Mouse (Mus musculus) midbrain, embryonic 16.5 days (tissue): Measurements from ENCODE around the gene Ppp2r2d. TPM values are rescaled to one million over a fixed set of nuclear protein-coding genes. Genes with fewer than 3 reads are reported as not detected.

Experiments
- ATAC-seq: fragments of 200-750 bp; cut with Nextera tagmentation; 2 replicates; pipeline ENCODE4 v1.8.0; 2017; ENCODE audit warnings: moderate TSS enrichment
- H3K27ac ChIP-seq: fragments of 300-500 bp; sonication (generic); 2 replicates; pipeline ENCODE4 v1.5.1; 2014; ENCODE audit warnings: mild to moderate bottlenecking, low read length, mixed read lengths
- H3K27me3 ChIP-seq: fragments of 300-500 bp; sonication (generic); 2 replicates; pipeline ENCODE4 v1.6.1; 2014; ENCODE audit warnings: low read depth, low read length, mixed read lengths; ENCODE audit not compliant: control insufficient read depth, insufficient read depth
- H3K36me3 ChIP-seq: fragments of 300-500 bp; sonication (generic); 2 replicates; pipeline ENCODE4 v1.6.1; 2014; ENCODE audit warnings: mild to moderate bottlenecking, low read length, moderate library complexity, mixed read lengths; ENCODE audit not compliant: control insufficient read depth, insufficient read depth
- H3K4me1 ChIP-seq: fragments of 300-500 bp; sonication (generic); 2 replicates; pipeline ENCODE4 v1.6.1; 2014; ENCODE audit warnings: mild to moderate bottlenecking, low read length, mixed read lengths; ENCODE audit not compliant: control insufficient read depth, insufficient read depth
- H3K4me2 ChIP-seq: fragments of 300-500 bp; sonication (generic); 2 replicates; pipeline ENCODE4 v1.6.1; 2014; ENCODE audit warnings: mild to moderate bottlenecking, low read length, mixed read lengths
- H3K4me3 ChIP-seq: fragments of 300-500 bp; sonication (generic); 2 replicates; pipeline ENCODE4 v1.5.1; 2014; ENCODE audit warnings: low read depth, mild to moderate bottlenecking, low read length, moderate library complexity, mixed read lengths
- H3K9ac ChIP-seq: fragments of 300-500 bp; sonication (generic); 2 replicates; pipeline ENCODE4 v1.6.1; 2014; ENCODE audit warnings: low read depth, low read length, mixed read lengths
- H3K9me3 ChIP-seq: fragments of 300-500 bp; sonication (generic); replicated peaks from 2 replicates; pipeline ENCODE4 v1.6.1; 2014; ENCODE audit warnings: mild to moderate bottlenecking, low read length, mixed read lengths; ENCODE audit not compliant: control insufficient read depth, poor library complexity, severe bottlenecking
- WGBS: fragments of 180-500 bp; shearing (Covaris S2); extraction: QIAGEN DNeasy Blood & Tissue Kit; methylation state at CpG from one replicate; pipeline ENCODE4 v1.1.7; 2014; 5-methylcytosine and 5-hydroxymethylcytosine counted together
- polyA plus RNA-seq: library from polyadenylated mRNA; unstranded; fragments of >200 nt; fragmentation: Nextera tagmentation; extraction: Ambion mirVana; gene quantifications from 2 replicates; pipeline ENCODE4 v1.2.1, GENCODE M21; 2015

Ppp2r2d gene
- polyA plus RNA-seq, 1 experiment from 2014 or later, result 85.3 TPM

DNA sequence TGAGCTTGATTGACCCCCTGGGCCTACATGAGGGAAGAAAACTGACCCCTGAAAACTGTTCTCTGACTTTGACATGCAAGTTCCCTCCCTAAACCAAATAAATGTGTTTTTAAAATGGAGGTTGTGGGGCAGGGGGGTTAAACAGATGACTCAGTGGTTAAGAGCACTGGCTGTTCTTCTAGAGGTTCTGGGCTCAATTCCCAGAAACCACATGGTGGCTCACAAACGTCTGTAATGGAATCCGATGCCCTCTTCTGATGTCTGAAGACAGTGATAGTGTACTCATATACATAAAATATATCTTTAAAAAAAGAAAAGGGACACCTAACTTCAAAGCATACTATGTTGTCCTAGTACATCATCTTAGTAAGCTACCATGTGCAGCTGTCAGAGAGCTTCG lies 29.2 kb downstream of the Ppp2r2d start:
- H3K4me1 ChIP-seq, result no peaks in the 10 kb centered on the region
- no peak overlapping the region for H3K4me2 ChIP-seq
- H3K27me3 ChIP-seq, result no peaks in the 10 kb centered on the region
- ATAC-seq, result no peak
- no peaks in the 10 kb centered on the region for H3K9me3 ChIP-seq
- H3K4me3 ChIP-seq, result no peak overlapping the region
- H3K27ac ChIP-seq, result no peak overlapping the region
- H3K9ac ChIP-seq, result no peak overlapping the region
- 83% methylated on average over 3 of the region's 3 CpGs for WGBS
- H3K36me3 ChIP-seq, result peaks cover 57% of the 10 kb centered on the region

DNA sequence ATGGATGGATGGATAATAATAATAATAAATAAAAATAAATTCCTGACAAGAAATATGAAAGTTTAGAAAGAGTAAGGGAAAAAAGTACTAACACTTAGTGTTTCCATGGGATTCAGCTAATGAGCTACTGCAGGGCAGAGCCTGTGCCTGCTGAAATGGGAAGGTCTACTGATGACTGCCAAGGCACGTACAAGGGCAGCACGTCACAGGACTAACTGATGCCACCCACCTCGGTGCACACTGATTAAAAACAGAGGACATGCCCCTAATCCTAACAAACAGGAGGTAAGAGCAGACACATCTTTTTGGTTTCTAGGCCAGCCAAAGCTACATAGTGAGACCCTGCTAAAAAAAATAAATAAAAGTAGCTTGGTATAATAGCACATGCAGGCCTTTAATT lies 37.8 kb downstream of the Ppp2r2d start:
- H3K27me3 ChIP-seq, result no peaks in the 10 kb centered on the region
- no peak overlapping the region for H3K27ac ChIP-seq
- H3K4me1 ChIP-seq, result no peaks in the 10 kb centered on the region
- H3K36me3 ChIP-seq, result peaks cover 6% of the 10 kb centered on the region
- no peaks in the 10 kb centered on the region for H3K9me3 ChIP-seq
- no peak for ATAC-seq
- H3K4me3 ChIP-seq, result no peak overlapping the region
- H3K4me2 ChIP-seq, result no peak overlapping the region
- no peak overlapping the region for H3K9ac ChIP-seq
- 94% methylated on average over 3 of the region's 3 CpGs for WGBS

DNA sequence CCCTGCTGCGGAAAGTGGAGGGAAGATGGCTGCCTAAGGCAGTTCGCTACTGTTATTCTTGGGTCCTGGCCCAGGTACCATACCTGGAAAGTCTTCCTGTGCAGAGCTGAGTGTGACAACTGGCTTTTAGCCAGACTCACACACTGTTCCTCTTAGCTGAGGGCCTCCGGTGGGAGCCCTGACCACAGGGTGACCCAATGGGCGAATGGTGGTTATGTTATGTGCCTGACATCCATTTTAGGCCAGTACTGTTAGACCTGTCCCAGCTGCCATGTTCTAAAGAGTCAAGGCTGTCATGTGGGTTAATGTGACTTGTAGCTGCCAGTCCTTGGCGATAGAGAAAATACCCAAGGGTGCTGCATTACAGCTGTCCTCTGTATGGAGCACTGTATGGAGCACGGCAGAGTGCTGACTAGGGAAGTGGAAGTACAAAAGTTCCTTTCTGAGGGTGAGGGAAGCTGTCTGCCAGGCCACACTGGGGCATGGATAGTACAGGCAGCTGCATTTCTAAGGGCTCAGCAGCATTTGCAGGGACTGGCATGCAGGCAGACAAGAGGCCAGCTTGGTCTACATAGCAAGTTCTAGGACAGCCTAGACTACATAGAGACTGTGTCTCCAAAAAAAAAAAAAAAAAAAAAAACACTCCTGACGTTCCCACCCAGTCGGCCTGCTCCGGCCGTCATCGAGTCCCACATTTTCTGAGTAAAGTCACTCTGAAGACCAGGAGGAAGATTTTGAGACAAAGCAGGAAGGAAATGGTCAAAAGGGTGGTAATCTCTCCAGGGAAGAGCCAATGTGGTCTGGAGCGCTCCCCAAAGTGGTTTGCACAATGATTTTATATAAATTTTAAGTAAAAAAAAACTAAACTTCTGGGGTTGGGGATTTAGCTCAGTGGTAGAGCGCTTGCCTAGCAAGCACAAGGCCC lies 39.7 kb downstream of the Ppp2r2d start:
- 85% methylated on average over 12 of the region's 13 CpGs for WGBS
- no peaks in the 10 kb centered on the region for H3K27me3 ChIP-seq

DNA sequence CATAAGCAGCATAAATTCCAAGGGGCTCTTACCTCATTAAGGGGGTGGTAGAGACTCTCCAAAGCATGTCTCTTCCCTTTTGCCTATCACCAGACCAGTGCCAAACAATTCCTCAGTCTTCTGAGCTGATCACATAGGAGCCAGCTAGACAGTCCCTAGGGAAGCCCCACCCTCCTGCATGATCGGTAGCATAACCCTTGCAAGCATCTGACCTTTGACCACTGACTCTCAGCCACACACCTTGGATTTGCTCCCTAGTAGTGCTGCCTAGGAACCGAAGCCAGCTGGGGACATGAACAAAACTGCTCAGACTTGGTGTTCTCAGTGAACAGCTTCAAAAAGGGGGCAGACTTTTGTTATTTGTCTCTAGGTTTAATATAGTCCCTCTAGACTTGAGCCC lies 52.2 kb downstream of the Ppp2r2d start:
- Histone ChIP-seq H3K36me3 (peaks cover 9% of the 10 kb centered on the region; the same call in 1 of the 2 replicates), H3K9ac (no peak overlapping the region), H3K27ac (no peak overlapping the region), H3K4me3 (no peak overlapping the region), H3K4me1 (no peaks in the 10 kb centered on the region), H3K9me3 (no peaks in the 10 kb centered on the region), H3K27me3 (no peaks in the 10 kb centered on the region), H3K4me2 (no peak overlapping the region)
- no peak for ATAC-seq
- 65% methylated on average over 2 of the region's 2 CpGs for WGBS

More for the DNA sequence above, 39.7 kb downstream of the Ppp2r2d start:
- no peak for ATAC-seq
- Histone ChIP-seq H3K9me3 (no peaks in the 10 kb centered on the region), H3K4me2 (no peak overlapping the region), H3K36me3 (no peaks in the 10 kb centered on the region; the same call in 1 of the 2 replicates), H3K27ac (no peak overlapping the region), H3K4me1 (no peaks in the 10 kb centered on the region), H3K9ac (no peak overlapping the region), H3K4me3 (no peak overlapping the region)

DNA sequence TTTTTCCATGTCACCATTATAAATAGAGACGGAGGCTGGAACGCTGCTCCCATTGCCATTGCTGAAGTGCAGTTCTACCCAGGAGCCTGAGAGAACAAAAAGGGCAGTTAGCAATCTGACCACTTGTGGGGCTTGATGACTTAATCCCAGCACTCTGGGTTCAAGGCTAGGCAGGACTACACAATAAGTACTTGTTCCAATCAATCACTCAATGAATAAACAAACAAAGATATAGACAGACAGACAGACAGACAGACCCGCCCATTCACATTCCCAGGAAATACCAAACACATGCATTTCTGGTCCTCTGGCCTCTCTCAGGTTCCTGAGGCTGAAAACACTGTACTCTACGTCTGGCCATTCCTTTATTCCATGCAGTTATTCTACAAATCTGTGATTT lies 52.9 kb downstream of the Ppp2r2d start:
- ATAC-seq, result no peak
- Histone ChIP-seq H3K9ac (no peak overlapping the region), H3K4me1 (no peaks in the 10 kb centered on the region), H3K27ac (no peak overlapping the region), H3K36me3 (peaks cover 7% of the 10 kb centered on the region; the same call in 1 of the 2 replicates), H3K4me2 (no peak overlapping the region), H3K27me3 (no peaks in the 10 kb centered on the region), H3K9me3 (no peaks in the 10 kb centered on the region), H3K4me3 (no peak overlapping the region)
- 82% methylated on average over 4 of the region's 4 CpGs for WGBS

DNA sequence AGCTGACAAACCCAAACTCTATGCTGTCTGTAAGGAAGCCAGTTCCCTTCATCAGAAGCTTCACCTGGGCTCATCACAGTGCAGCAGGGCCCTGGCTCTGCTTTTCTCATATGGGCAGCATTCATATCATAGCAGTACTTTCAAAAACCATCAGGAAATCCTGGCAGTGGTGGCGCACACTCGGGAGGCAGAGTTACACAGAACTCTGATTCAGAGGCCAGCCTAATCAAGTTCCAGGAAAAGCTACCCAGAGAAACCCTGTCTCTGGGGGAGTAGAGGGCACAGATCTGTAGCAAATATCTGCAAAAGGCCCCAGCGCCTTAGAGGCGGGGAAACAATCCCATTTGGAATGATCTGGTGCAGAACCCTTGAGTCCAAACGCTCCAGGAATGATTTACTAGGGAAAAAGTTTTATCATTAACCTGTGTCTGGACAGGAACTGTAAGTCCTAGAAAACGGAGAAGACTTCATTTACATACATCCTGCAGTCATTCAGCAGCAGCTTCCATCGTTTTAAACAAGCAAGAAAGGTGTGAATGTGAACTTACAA lies 58.1 kb downstream of the Ppp2r2d start:
- no peaks in the 10 kb centered on the region for H3K36me3 ChIP-seq
- H3K27me3 ChIP-seq, result no peaks in the 10 kb centered on the region
- H3K9me3 ChIP-seq, result no peaks in the 10 kb centered on the region
- no peak overlapping the region for H3K4me3 ChIP-seq
- no peak overlapping the region for H3K4me2 ChIP-seq
- no peak overlapping the region for H3K9ac ChIP-seq
- WGBS, result 85% methylated on average over 7 of the region's 7 CpGs
- H3K27ac ChIP-seq, result no peak overlapping the region
- H3K4me1 ChIP-seq, result peaks cover 16% of the 10 kb centered on the region
- no peak for ATAC-seq

DNA sequence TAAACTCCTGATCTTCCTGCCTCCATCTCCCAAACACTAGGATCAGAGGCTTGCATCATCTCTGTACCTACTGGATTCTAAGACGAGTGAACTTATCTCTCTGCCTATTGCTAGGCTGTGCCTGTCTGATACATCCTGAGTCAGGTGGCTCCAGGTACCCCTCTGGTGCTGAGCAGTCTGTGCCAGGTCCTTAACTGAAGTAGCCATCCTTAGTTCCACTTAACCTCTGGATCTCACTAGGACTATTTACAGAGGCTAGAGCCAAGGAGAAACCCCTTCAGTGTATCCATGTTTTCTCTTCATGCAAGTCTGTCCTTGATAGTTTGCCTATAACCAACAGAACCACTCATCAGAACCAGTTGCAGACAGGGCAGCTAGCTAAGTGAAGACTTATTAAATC lies 60.6 kb downstream of the Ppp2r2d start:
- Histone ChIP-seq H3K9me3 (no peaks in the 10 kb centered on the region), H3K27me3 (no peaks in the 10 kb centered on the region), H3K27ac (no peak overlapping the region), H3K4me1 (peaks cover 19% of the 10 kb centered on the region), H3K4me3 (no peak overlapping the region; the same call in 1 of the 2 replicates), H3K4me2 (peak overlapping the region; percentile 49), H3K9ac (peak overlapping the region; percentile 7; the same call in 1 of the 2 replicates), H3K36me3 (no peaks in the 10 kb centered on the region)
- 85% methylated on average over 1 of the region's 1 CpGs for WGBS
- no peak for ATAC-seq

DNA sequence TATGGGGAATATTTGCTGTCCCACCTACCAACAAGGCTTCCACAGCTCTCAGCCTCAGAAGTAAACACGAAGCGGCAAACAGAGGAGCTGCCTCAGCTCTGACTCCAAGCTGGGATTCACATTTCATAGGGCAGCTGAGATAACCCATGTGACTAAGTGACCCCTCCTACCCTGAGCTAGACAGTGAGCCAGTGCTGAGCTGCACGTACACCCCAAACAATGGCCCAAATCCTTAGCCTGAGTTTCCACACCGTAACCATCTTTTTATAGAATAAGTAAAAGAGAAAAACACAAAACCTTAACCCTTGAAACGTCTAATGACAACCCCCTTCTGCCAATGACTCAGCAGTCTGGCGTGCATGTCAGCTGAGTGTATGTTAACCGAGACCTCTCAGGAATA lies 61.2 kb downstream of the Ppp2r2d start:
- 6% methylated on average over 7 of the region's 7 CpGs for WGBS
- no peak for ATAC-seq
- Histone ChIP-seq H3K27me3 (no peaks in the 10 kb centered on the region), H3K27ac (no peak overlapping the region), H3K9me3 (no peaks in the 10 kb centered on the region), H3K9ac (0 out of 2 replicates have a peak overlapping the region, but pooled peaks have one; percentile 23), H3K36me3 (no peaks in the 10 kb centered on the region), H3K4me3 (peak overlapping the region; percentile 14; the same call in 1 of the 2 replicates), H3K4me2 (peak overlapping the region; percentile 49), H3K4me1 (peaks cover 19% of the 10 kb centered on the region)

DNA sequence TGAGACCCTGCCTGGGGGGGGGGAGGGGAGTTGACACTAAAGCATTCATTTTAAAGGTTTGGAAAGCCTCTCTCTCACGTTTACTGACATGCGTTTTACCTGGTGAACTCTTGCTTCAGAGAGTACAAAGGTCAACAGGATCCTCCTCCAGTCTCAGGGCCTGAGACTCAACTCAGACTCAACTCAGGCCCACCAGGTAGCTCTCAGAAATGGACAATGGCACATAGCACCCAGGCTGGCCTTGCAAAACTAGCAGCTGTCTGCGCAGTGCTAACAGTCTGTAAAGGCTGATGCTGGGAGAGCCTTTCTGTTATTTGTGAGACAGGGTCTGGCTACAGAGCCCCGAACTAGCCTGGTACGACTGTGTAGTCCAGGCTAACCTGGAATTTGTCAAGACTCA lies 62.1 kb downstream of the Ppp2r2d start:
- no peaks in the 10 kb centered on the region for H3K9me3 ChIP-seq
- no peak overlapping the region for H3K4me3 ChIP-seq
- H3K9ac ChIP-seq, result no peak overlapping the region
- H3K27ac ChIP-seq, result no peak overlapping the region
- H3K36me3 ChIP-seq, result no peaks in the 10 kb centered on the region
- peaks cover 19% of the 10 kb centered on the region for H3K4me1 ChIP-seq
- 69% methylated on average over 5 of the region's 5 CpGs for WGBS
- H3K4me2 ChIP-seq, result peak overlapping the region; percentile 81; the same call in 1 of the 2 replicates
- H3K27me3 ChIP-seq, result no peaks in the 10 kb centered on the region
- ATAC-seq, result no peak
